Mouse (Mus musculus): ENCODE measurements around the gene Wfdc21.

GRCm38 (mm10) chr11:83774324-83774723 is 27.6 kb downstream of the Wfdc21 start:
- no peak for TF ChIP-seq SIN3A (IDR thresholded peaks at IDR 0.05; ENCODE audit: low read length)
- no peak for TF ChIP-seq CTCF (IDR thresholded peaks at IDR 0.05 in 2 of 3, conservative IDR thresholded peaks at IDR 0.05 in 1 of 3; ENCODE audit: control insufficient read depth in 1 of 3, insufficient read depth in 1 of 3, low read depth in 2 of 3, low read length in 3 of 3, poor library complexity in 1 of 3, severe bottlenecking in 1 of 3)
- no peak for TF ChIP-seq TBP (IDR thresholded peaks at IDR 0.05; ENCODE audit: low read depth, low read length)
- TF ChIP-seq CHD2 (IDR thresholded peaks at IDR 0.05; ENCODE audit: low read length), result no peak
- no peak for TF ChIP-seq MAZ (IDR thresholded peaks at IDR 0.05; ENCODE audit: low read depth, low read length)
- no peak for TF ChIP-seq USF1 (IDR thresholded peaks at IDR 0.05; ENCODE audit: low read depth, low read length)
- TF ChIP-seq EP300 (IDR thresholded peaks at IDR 0.05; ENCODE audit: low read depth in 1 of 2, low read length in 2 of 2), result no peak

Measured in MEL (cell line).